Mouse (Mus musculus) retina, adult 2 months (tissue): ENCODE data around the gene F5.
A peak's percentile ranks its signal among the peaks of the same experiment; 100 is the strongest.

Experiments used
- DNase-seq: peaks from one replicate; pipeline ENCODE4 v3.0.0-alpha.2; 2012; ENCODE audit warnings: low read depth, low spot score

F5 gene

DNA sequence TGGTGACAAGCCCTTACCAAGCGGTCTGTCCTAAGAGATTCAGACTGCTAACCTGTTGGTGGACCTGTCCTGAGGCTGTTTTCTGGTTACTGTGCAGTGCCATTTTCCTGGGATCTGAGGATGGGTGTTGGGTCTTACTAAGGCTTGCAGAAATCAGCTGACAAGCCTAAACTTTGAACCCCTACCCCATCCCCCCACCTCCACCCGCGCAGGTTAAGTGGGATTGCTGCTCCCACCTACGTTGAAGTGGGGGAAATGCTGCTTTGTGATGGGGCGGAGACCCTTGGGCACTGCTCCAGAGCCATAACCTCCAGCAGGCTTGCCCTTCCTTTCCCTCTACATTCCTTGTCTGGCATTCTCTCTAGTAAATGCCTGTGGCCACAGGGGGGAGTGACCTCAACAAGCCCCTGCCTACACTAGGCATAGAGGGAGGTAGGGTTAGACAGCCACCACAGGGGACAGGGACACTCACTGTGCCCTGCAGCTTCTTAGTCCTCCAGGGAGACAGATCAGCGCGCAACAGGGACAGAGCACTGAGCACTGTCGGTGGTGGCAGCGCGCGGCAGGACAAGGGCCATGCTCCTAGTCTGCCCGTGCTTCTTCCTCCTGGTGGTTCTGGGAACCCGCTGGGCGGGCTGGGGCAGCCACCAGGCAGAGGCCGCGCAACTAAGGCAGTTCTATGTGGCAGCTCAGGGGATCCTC is at the start of gene F5:
Gene F5 (plus strand): TSS at position 452 of the 702 bp plus-strand sequence.
- no peak for DNase-seq

DNA sequence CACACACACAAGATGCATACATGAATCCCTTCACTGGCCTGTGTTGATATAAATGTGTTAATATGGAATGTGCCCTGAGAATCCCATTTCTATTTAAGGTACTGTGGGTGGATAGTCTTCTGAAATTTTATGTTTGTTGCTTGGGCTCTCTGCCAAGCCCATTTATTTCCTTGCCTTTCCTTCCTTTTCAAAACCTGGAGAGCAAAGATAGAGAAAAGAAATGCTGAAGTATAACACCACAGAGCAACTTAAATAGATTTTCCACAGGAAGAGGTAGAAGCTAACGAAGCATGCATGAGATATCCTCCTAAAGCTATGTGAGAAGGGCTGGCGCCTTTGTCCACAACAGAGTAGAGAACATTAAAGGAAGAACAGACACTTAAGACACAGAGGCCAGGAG is 41.9 kb upstream of the F5 start:
- DNase-seq: no peak

GRCm38 (mm10) chr1:164110591-164111329 is 40.9 kb upstream of the F5 start:
- no peak for DNase-seq

GRCm38 (mm10) chr1:164114280-164114679 is 37.4 kb upstream of the F5 start:
- DNase-seq: no peak

GRCm38 (mm10) chr1:164114947-164115493 is 36.6 kb upstream of the F5 start, which contains the start of gene Selp:
Gene Selp (plus strand): TSS chr1:164115264.
- no peak for DNase-seq

DNA sequence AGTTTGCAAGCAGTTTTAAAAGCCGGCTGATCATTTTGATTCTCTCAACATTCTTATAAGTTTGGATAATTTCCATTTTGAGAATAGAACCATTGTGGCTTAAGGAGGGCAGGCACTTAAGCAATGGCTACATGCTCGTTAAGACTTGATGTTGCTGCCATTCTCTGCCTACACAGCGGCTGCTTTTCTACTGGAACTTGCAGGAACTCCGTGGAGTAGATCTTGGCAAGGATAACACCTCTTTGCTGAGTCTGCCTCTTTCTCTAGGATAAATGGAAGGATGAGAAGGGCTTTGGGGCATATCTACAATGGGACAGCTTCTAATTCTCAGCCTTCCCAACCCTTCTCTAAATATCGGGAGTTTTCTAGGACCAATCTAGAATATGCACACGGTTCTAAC is 36.0 kb upstream of the F5 start:
- no peak for DNase-seq

GRCm38 (mm10) chr1:164117869-164118268 is 33.8 kb upstream of the F5 start:
- DNase-seq: no peak

DNA sequence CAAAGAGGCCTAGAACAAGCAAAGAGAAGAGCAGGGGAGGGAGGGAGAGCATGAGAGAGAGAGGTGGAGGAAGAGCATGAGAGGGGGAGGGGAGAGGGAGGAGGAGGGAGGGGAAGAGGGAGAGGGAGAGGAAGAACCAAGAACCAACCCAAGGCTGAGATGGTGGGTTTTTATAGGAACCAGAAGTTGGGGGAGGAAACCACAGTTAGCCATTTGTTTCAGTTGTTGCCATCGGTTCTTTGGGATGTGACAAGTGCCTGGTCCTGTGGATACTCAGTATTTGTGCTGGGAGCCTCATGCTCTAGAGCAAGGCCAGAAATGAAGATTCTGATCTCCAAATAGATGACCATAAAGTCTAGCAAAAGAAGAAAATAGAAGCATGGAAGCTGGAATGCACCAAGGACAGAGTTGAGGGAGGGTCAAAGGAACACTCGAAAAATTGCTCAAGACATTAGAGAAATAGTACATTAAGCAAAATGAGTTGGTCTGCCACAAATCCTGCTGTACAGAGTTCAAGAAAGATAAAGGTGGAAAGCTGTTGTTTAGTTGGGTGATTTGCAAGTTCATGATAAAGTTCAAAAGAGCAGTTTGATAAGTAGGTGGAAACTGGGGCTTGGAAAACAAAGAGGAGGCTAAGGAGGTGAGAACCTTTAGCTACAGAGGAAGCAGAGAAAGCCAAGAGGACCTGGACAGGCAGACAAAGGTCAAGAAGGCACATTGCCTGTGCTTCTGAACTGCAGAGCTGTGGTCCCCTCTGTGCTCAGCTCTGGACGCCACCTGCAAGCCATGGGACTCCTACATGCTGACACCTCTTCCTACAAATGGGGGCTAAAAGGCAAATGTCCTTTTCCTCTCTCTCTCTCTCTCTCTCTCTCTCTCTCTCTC is 31.5 kb upstream of the F5 start:
- DNase-seq: no peak

DNA sequence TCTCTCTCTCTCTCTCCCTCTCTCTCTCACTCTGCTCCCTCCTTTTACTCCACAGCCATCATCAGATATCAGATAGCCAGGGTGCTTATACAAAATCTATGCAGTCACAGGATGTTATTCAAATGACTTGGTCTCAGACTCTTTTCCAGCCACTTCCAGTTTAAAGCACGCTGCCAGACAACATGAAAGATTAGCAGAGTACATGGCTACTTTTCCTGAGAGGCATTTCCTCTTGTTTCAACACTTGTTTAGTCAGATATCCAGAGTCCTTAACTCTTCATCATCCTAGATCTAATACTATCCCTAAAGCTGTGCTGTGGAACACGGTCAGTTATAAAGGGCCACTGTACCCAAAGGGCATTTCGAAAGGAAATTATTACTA is 30.9 kb upstream of the F5 start:
- DNase-seq: no peak

- no peak for DNase-seq
Observed at GRCm38 (mm10) chr1:164123836-164124235, 27.8 kb upstream of the F5 start.

DNA sequence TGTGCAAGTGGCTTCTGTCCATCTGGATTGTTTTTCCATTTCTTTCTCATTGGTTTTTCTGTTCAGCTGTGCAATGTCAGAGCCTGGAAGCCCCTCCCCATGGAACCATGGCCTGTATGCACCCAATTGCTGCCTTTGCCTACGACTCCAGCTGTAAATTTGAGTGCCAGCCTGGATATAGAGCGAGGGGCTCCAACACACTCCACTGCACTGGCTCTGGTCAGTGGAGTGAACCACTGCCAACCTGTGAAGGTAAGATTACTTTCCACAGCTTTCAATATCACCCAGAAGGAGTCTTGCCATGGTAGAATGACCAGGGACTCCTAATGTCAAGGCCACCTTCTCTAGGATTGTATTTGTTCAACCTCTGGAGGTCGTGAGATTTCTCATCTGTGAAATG is 21.6 kb upstream of the F5 start:
- DNase-seq: no peak

GRCm38 (mm10) chr1:164132609-164133008 is 19.0 kb upstream of the F5 start:
- no peak for DNase-seq

GRCm38 (mm10) chr1:164134101-164134500 is 17.5 kb upstream of the F5 start:
- no peak for DNase-seq

GRCm38 (mm10) chr1:164135360-164135759 is 16.3 kb upstream of the F5 start:
- no peak for DNase-seq

DNA sequence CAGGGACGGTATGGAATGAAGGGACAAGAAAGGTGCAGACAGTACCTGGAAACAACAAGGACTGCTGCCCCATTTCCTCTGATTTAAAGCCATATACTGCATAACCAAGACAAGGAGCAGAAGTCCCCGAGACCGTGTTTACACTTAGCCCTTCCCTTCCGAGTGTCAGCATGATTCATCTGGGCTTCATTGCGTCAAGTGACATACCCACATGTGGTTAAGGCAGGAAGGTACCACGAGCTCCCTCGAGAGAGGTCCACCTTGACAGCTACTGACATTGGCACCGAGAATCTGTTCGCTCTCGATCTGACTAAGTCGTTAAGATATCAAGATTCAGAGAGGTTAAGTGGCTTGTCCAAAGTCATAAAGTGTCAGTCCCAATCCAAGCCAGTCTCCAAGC is 15.7 kb upstream of the F5 start:
- no peak for DNase-seq

- DNase-seq: no peak
Observed at GRCm38 (mm10) chr1:164136636-164137035, 15.0 kb upstream of the F5 start.

DNA sequence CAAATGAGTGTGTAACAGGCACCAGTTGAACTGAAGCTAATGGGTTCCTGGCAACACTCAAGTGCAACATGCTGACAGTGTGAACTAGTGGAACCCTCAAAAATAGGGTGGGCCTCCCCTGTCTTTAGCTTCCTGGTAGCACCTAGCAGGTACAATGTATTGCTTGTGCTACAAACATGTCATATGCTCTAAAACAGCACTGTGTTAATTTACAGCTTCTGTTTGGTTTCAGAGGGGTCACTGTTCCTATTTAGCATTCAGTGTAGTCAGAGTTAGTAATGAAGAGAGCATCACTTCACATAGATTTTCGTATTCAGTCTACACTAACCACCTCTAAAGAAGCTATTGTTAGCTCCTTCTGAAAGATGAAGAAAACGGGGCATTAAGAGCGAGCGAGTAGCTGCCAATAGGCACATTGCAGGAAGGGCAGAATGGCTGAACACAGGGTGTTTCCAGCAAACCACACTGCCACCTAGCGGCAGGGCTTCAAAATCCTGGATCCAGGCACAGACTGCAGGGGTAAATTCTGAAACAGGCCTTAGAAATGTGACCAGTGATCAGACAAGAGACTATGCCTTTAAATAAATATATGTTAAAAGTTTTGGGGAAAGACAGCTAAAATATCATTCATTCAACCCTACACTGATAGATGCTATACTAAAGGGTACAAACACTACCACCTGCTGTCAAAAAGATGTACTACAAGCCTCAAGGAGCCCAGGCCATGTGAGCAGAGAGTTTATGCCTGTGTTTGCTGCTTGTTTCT is 13.1 kb upstream of the F5 start:
- peak; percentile 42 for DNase-seq

GRCm38 (mm10) chr1:164139464-164139863 is 12.2 kb upstream of the F5 start:
- no peak for DNase-seq

DNA sequence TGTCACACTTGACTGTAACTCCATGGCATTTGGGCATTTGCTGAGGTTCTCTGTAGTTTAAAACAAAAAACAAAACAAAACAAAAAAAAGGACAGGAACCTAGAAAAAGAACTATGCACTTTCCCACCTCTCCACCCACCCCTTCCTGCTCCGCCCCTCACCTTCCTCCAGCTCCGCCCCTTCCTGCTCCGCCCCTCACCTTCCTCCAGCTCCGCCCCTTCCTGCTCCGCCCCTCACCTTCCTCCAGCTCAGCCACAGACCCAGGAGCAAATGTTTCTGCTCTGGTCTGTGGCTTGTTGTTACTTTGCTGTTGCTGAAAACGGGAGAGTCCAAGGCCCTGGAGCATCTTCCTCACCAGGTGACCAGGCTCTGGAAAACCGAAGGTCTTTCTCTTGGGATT is 2.6 kb upstream of the F5 start:
- DNase-seq: no peak

DNA sequence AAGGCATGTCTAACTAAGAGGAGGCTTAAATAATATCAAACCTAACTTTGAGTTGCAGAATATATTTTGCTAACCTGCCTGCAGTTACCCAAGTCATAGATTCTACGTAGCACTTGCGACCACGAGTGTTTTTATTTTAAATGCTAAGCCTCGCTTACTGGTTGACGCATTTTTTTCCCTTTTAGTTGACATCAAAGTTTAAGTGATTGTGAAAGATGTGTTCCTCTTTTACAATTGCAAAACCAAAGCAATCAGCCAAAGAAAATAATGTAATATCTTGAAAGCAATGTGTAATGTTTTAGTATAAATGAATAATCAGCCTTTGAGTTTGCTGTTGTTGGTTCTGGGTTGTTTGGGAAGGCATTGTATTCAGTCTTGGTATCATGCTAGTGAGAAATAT is 1.2 kb downstream of the F5 start:
- DNase-seq: no peak

DNA sequence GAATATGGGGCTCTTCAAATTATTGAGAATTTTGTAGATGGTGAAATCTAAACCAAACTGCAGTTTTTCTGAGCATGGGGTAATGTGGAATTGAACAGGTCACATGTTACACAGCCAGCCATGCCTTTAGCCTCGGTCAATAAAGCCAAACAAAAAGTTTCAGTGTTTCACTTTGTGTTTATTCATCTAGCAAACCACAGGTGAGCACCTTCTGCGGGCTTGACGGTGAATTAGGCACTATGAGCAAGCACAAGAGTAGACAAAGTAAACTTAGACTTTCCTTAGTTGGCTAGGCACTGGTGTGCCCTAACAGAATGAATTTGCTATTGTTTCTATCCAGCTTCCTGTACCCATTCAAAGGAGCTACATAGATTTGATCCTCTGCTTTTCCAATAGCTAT is 3.3 kb downstream of the F5 start:
- DNase-seq: no peak
